Mouse (Mus musculus) thymus, adult 18-20 months (tissue): Measurements from ENCODE around the gene Setd4.
A peak's percentile ranks its signal among the peaks of the same experiment; 100 is the strongest.

Experiments
- DNase-seq, 2 experiments: peaks; one replicate each; pipeline ENCODE4 v3.0.0; 2022; ENCODE audit warnings: mixed read lengths in 2 of 2

Gene Setd4

GRCm38 (mm10) chr16:93544931-93545330 is 58.9 kb downstream of the Setd4 start:
- DNase-seq = no peak

- DNase-seq = peak in 1 of 2 experiments; percentile 14
These were observed 60.2 kb downstream of the Setd4 start for GRCm38 (mm10) chr16:93543704-93544103.

- DNase-seq = no peak
These were observed 64.0 kb downstream of the Setd4 start for GRCm38 (mm10) chr16:93539891-93540290.

- no peak for DNase-seq
These were observed 68.6 kb downstream of the Setd4 start for GRCm38 (mm10) chr16:93535151-93535853.
